Mouse (Mus musculus) left cerebral cortex, postnatal 4 days (tissue): ENCODE data around the gene Klhl9. TPM values are rescaled to one million over a fixed set of nuclear protein-coding genes. Genes with fewer than 3 reads are reported as not detected.

ENCODE experiments used
- DNase-seq: peaks from one replicate; pipeline ENCODE4 v3.0.0-alpha.2; 2022
- intact Hi-C: fragments of 180-260 bp; cut with DNase I; formaldehyde crosslinking; loops from one replicate; pipeline ENCODE4 v1.15.1; 2025
- total RNA-seq, 2 experiments: library from RNA; stranded (reverse); gene quantifications; 2 replicates each; pipeline ENCODE4 v1.2.3; 2021

The Klhl9 gene
- total RNA-seq, 2 experiments from 2014 or later, result 105 to 106 TPM

DNA sequence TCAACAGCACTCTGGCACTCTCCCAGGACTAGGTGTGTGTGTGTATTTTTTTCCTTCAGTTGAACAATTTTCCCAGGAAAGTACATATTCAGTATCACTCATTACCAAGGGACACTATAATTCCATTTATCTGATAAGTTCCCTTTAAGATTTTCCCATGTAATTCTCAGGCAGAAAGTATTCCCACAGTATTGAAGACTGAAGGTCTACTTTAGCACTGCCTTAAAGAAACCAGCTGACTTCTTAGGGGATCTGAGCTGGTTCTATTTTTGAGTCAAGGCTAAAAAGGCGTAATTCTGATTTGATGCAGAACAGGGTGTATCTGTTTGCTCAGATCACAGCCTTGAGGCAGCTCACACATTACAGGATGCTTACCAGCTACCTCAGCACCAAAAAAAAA lies 3.5 kb downstream of the Klhl9 start:
- DNase-seq, result no peak
- intact Hi-C loops, result no loop called here

DNA sequence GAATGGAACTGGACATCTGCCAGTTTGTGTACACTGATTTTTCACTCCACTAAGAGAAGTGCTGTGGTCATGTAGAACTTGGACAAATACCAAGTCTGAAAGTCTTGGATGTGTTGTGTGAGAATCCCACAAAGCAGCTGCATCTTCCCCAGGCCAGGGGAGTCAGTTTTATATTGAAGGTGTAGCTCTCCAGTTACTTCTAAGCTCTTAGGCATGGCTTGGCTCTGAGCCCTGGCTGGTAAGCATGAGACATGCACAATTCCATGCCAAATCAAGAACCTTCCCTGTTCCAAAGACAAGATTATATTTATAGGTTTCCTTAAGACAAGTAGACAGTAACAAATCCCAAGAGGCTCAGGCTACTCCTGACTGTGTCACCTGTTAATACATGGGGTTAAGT lies 7.2 kb downstream of the Klhl9 start:
- DNase-seq, result no peak
- intact Hi-C loops, result no loop called here

DNA sequence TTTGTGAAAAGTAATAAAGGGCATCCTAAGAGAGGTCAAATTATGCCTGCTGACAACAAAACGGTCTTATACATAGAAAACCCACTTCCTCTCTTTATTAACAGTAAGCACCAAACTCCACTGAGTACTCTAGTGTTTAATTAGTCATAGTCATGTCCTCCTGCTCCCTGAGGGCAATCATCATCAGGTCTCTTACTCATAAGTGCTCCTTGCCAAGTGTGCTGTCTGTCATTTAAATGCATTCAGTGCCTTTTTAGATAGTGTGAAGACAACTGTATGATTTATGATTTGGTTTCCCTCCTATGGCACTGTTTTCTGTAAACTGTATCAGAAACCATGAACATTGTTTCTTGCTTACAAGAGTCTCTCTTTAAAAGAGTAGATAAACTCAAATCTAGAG lies 8.0 kb downstream of the Klhl9 start:
- DNase-seq, result no peak
- intact Hi-C loops, result no loop called here

DNA sequence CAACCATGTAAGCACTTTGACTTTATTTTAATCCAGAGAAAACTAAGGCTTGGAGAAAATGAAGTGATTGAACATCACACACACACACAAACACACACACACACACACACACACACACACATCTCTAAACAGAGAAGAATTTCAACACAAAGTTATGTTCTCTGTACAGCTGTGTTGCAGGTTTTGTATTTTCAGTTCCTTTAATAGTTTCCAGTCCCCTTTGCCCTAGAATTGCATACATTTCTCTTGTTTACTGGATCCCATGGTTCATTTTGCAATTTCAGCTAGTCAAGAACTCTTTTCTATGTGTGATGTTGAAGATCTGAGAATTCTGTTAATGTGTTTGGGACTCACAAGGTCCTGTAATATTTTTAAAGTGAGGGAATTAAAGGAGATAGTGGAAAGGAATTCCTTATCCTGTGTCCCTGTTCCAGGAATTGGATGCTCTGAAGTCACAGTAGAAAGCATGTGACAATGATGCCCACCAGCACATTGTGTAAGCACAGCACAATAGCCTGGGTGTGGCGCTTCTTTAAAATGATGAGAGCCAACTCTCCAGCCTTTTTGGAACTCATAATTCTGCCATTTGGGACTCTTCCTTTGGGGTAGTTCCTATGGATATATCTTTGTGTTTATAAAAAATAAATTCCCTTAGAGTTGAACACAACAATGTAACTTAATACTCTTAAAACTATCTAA lies 15.0 kb downstream of the Klhl9 start:
- intact Hi-C loops, result no loop called here

DNA sequence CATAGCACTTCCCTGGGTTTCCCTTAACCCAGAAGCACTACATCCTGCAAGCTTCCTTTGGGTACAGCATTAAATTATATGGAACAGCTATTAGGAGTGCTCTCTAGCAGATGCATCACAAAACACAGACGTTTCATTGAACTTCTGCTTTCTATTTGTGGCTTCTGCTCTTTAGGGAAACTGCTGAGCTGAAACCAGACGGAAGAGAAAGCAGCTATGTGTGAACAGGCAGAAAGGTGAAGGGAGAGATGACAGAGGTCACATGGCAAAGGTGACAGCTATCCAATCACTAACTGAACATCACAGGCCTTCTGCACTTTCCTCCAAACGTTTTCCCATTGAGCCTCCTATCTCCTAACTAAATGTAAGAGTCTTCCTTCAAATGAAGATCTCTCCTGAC lies 16.3 kb downstream of the Klhl9 start:
- DNase-seq, result no peak
- intact Hi-C loops, result no loop called here

More for the DNA sequence above, 15.0 kb downstream of the Klhl9 start:
- no peak for DNase-seq

DNA sequence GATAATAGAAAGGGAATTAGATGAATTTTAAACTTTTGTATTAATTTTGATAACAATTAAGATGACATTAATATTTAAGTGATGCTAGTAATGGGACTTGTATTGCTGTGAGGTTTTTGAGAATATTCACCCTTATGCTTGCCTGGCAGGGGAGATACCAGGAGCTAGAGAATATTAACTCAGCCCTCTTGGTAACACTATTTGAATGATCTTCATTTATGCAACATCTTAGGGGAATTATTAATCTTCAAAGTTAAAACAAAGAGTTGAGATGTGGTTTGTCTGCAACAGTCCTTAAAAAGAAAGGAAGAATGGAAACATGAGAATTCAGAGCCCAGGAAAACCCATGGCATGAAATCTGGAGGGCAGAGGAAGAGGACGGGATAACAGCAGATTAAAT lies 23.0 kb downstream of the Klhl9 start:
- DNase-seq, result no peak
- intact Hi-C loops, result no loop called here

DNA sequence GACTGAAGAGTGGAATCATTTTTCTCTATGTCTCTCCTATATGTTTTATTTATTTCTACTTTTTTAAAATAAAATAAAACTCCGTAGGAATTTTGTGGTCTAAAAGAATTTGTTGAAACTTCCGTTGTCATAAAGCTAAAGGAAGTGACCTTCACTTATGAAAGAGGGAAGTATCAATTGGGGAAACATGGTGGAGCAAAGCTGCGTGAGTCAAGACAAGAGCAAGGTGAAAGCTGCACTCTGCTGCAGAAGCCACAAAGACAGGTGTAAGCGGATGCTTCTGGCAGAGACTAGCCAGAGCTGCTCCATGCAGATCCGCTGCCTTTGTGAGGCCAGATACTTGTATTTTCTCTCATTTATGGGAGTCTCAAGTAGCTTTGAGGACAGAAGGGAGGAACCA lies 23.5 kb downstream of the Klhl9 start:
- intact Hi-C loops, result no loop called here
- no peak for DNase-seq

DNA sequence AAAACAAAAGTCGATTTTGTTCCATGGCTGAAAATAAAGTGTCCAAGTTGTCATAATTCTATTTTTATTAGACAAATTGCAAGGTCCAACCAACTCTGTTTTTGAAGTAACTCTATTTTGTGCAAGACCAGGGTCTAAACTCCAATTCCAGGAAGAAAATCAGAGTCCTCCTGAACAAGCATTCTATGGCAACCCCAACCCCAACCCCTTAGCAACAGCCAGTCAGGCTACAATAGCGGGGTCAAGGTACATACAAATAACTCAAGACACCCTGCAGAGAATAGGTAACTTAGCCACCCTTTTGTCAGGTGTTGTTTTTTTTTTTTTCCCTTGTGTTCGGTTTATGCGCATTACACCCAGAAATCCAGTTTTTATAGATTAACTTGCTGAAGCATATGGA lies 24.5 kb downstream of the Klhl9 start:
- intact Hi-C loops, result no loop called here
- DNase-seq, result no peak

DNA sequence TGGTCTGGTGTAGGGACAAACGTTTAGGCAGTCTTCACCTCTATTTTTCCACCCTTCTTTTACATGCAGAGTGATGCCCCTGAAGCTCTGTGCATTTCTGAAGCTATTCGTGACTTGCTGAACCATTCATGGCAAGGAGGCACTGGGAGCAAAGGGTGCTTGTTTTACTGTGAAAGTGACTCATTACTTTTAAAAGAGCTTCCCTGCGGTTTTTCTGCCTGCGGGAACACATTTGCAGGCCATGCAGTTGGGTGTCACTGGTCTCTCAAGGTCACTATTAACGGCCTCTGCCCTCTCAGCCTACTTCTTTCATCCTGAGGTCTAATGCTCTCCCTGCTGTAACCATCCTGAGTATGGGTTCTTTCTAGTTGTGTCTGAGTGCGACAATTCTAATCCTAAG lies 25.2 kb downstream of the Klhl9 start:
- DNase-seq, result no peak
- intact Hi-C loops, result no loop called here

DNA sequence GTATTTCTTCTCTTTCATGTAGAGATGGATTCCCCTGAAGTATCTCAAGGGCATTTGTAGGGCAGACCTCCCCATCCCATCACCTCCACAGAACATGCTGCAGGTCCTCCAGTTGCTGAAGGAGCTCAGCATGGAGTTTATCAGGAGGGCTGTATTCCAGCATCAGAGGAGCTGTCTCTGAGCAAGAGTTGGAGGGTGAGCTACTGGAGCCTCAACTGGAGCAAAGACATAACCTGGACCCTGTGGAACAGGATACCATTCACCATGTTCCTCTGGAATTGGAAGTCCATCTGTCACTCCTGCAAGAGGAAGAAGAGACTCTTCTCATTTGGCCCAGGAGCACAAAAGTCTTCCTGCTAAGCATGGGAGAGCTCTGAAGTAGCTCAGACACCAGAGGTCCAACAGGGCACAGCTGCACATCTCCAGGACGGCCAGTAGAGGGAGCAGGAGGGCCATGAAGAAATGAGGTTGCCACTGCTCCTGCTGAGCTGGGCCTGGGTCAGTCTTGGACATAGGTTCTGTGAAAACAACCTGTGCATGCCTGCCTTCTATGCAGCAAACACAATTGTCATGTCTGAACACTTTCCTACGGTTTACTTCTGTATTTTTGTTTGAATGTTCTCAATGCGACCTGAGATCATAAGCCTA lies 25.9 kb downstream of the Klhl9 start:
- intact Hi-C loops, result no loop called here

DNA sequence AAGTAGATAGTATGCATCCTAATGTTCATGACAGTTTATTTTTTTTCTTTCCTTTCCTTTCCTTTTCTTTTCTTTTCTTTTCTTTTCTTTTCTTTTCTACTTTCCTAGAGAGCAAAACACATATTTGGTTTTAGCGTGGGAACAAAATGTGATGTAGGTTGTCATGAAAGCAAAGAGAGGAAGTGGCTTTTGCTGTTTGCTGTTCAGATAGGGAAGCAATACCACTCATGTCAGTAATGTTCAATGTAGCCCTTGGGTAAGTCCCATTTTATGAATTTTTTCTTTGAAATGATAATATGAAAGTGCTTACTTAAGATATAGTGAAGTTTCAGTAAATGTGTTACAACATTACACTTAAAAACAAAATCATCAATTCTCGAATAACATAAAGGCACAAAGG lies 28.9 kb downstream of the Klhl9 start:
- no peak for DNase-seq
- intact Hi-C loops, result no loop called here

More for the DNA sequence above, 25.9 kb downstream of the Klhl9 start:
- DNase-seq, result peak; percentile 75

DNA sequence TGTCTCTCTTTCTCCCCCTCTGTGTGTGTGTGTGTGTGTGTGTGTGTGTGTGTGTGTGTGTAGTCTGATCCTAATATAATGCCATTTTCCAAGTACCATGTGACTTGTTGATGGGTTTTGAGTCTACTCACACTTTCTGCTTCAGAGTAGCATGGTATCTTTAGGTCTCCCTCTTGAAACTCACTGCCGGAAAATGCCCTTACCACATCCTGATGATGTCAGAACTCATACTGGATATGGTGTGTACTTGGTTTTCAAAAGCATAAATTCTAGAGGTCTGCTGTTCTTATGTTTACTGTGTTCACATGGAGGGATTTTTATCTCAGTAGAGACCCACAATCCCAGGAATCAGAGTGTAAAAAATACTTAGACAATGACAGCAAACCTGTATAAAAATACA lies 29.7 kb downstream of the Klhl9 start:
- intact Hi-C loops, result no loop called here
- no peak for DNase-seq

DNA sequence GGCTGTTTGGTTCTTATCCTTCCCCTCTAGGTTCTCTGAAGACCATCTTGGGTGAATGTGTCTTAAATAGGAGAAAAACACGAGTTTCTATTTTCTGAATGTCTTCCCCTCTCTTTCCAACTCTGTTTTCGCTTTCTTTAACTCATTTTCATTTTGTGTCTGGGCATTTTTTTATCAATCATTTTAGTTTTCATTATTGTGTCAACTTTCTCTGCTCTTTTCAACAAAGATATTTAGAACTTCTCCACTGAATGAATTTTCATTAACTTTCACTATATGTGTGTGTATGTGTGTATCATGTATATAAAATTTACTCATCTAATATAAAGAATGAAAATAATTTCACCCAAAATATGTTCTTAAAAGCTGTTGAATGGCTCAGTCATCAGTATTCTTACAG lies 31.0 kb downstream of the Klhl9 start, which contains the start of gene Ifnab:
Gene Ifnab, minus strand, starts transcription at position 101 of the 400 bp plus-strand sequence.
- DNase-seq, result no peak
- intact Hi-C loops, result no loop called here

DNA sequence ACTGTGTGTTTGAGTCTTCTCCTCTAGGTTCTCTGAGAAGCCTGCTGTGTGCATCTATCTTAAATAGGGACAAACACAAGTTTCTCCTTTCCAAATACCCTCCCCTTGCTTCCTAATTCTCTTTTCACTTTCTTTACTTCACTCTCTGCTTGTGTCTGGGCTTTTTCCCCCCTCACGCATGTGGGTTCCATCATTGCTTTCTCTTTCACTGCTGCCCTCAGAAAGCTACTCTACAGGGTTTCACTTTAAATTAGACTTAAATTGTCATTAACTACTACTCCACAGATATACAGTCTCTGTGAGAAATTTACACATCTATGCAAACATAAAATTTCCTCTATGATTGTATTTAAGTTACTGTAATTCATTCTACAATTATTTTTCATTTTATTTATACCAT lies 38.5 kb downstream of the Klhl9 start, which contains the start of gene Ifna2:
Gene Ifna2, minus strand, starts transcription at position 101 of the 400 bp plus-strand sequence.
- intact Hi-C loops, result no loop called here

DNA sequence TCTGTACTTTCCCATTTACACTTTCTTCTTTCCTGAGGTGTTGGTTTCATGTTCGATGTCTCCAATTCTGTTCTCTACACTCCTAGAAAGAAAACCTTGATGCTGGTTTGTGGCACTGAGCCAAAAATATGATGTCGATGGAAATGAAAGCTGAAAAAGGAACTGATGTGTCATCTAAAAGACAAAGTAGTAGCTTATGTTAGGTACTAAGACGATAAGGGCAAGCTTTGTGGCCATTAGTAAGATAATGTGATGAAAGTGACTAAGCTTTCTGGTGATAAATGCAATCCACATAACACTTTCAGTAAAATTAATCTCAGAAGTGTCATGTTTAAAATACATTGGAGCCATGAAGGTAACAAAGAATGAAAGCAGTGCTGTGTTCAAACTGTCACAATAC lies 40.9 kb downstream of the Klhl9 start:
- intact Hi-C loops, result no loop called here
- DNase-seq, result no peak

More for the DNA sequence above, 38.5 kb downstream of the Klhl9 start, which contains the start of gene Ifna2:
- no peak for DNase-seq

DNA sequence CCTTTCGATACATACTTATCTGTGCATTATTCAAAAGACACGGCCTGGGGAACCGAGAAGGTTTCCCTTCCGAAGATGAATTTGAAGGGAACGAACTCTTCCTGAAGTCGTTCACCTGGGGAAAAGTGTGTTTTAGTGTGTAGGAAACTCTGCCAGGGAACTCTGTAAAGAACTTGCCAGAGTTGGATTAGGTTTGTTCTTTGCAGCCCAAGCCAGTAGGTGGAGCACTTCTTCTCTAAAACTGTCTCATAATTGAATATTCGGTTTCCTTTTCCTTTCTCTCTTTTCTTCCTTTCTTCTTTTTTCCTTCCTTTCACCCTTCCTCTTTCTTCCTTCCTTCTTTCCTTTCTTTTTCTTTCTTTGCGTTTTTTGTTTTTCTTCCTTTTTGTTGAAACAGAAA lies 41.9 kb downstream of the Klhl9 start:
- no peak for DNase-seq
- intact Hi-C loops, result no loop called here

DNA sequence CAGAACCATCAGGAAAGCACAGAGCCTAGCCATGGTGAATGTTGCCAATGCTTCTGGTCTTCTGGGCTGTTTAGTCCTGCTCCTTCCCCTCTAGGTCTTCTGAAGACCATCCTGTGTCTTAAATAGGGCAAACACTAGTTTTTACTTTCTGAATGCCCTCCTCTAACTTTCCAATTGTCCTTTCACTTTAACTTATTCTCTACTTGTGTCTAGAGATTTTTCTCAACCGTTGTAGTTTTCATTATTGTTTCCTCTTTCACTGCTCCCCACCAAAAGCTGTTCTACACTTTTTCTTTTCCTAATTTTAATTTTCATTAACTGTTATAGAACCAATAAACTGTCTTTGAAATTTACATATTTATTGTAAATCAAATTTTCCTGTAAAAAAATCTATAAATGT lies 45.4 kb downstream of the Klhl9 start, which contains the start of gene Ifna16:
Gene Ifna16, minus strand, starts transcription at position 101 of the 400 bp plus-strand sequence.
- no peak for DNase-seq
- intact Hi-C loops, result no loop called here

Other genes with a start within 250 kb of the Klhl9 start
- gene Ifnb1, start 199.7 kb downstream of the Klhl9 start, total RNA-seq, result not detected
- gene Ifna15, start 164.2 kb downstream of the Klhl9 start, total RNA-seq, result not detected
- gene Ifna14, start 150.7 kb downstream of the Klhl9 start, total RNA-seq, result not detected
- gene Ifna9, start 130.1 kb downstream of the Klhl9 start, total RNA-seq, result not detected
- gene Ifna12, start 119.1 kb downstream of the Klhl9 start, total RNA-seq, result not detected
- not detected for gene C87499, start 88.1 kb downstream of the Klhl9 start, total RNA-seq
- gene Ifna13, start 78.0 kb downstream of the Klhl9 start, total RNA-seq, result not detected
- gene Ifna16, start 45.5 kb downstream of the Klhl9 start, total RNA-seq, result not detected
- not detected for gene Ifna2, start 38.6 kb downstream of the Klhl9 start, total RNA-seq
- not detected for gene Ifnab, start 31.1 kb downstream of the Klhl9 start, total RNA-seq
- 1 to 10 TPM; 1.5 to 1.7 TPM for gene Gm26566, start 660 bp downstream of the Klhl9 start, total RNA-seq
- gene Gm13271, start 32.4 kb upstream of the Klhl9 start, total RNA-seq, result not detected
- gene Gm13283, start 37.7 kb upstream of the Klhl9 start, total RNA-seq, result not detected
- gene Gm13290, start 51.4 kb upstream of the Klhl9 start, total RNA-seq, result not detected
- not detected for gene Gm13289, start 54.5 kb upstream of the Klhl9 start, total RNA-seq
- not detected for gene Gm13272, start 57.4 kb upstream of the Klhl9 start, total RNA-seq
- not detected for gene Ifnz, start 59.7 kb upstream of the Klhl9 start, total RNA-seq
- gene Gm13276, start 63.2 kb upstream of the Klhl9 start, total RNA-seq, result not detected
- gene Gm13277, start 66.2 kb upstream of the Klhl9 start, total RNA-seq, result not detected
- gene Gm13278, start 69.1 kb upstream of the Klhl9 start, total RNA-seq, result not detected
- not detected for gene Gm13275, start 72.0 kb upstream of the Klhl9 start, total RNA-seq
- not detected for gene Gm13279, start 74.9 kb upstream of the Klhl9 start, total RNA-seq
- under 1 TPM in 1 of 2 experiments, not detected in 1; 0.24 TPM for gene Gm13285, start 77.2 kb upstream of the Klhl9 start, total RNA-seq
- not detected for gene Gm13287, start 80.8 kb upstream of the Klhl9 start, total RNA-seq
- gene Gm13288, start 83.1 kb upstream of the Klhl9 start, total RNA-seq, result not detected
- gene Ifna7, start 93.8 kb upstream of the Klhl9 start, total RNA-seq, result not detected
- gene Ifna11, start 97.5 kb upstream of the Klhl9 start, total RNA-seq, result not detected
- gene Ifna6, start 105.0 kb upstream of the Klhl9 start, total RNA-seq, result not detected
- gene Ifna5, start 113.1 kb upstream of the Klhl9 start, total RNA-seq, result not detected
- gene Ifna4, start 119.4 kb upstream of the Klhl9 start, total RNA-seq, result not detected
- gene Ifna1, start 127.6 kb upstream of the Klhl9 start, total RNA-seq, result not detected
- gene Ifne, start 157.7 kb upstream of the Klhl9 start, total RNA-seq, result not detected